Mouse (Mus musculus): ENCODE results near the gene Slc4a1ap. TPM values are rescaled to one million over a fixed set of nuclear protein-coding genes. Genes with fewer than 3 reads are reported as not detected.
"Not testable (repeated sequence)": the region's sequence is repeated elsewhere in the genome, so short reads cannot be mapped to it uniquely, and the experiment has no call there.

The Slc4a1ap gene
- polyA plus RNA-seq, 1 experiment from 2014 or later, result 20.4 TPM

DNA sequence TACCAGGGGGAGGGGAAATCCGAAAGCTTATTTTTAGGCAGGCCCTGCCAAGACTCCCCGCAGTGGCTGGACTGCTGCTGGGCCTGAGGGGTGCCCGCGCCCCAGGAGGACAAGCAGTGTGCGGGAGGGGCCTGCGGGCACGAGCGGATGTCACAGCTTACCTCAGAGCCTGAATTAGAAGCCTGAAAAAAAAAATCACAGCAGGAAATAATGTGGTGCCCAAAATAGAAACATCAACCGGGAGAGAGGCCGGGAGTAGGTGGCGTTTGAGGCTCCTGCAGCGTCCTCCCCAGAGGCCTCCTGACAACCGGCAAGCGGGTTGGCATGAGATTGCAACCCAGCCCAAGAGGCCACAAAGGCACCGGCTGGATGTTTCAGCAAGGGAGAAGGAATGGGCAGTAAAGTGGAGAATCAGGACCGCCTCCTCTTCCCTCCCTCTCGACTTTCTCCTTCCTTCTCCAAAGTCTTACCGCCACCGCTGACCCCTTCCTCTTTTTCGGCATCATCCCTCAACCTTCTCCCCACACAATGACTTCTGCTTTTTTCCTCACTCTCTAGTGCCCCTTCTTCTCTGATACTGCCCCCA, 44.3 kb downstream of the Slc4a1ap start:
- whole genome bisulfite sequencing (ENCODE audit: insufficient replicate concordance), result 8% methylated on average over 20 of the region's 20 CpGs

DNA sequence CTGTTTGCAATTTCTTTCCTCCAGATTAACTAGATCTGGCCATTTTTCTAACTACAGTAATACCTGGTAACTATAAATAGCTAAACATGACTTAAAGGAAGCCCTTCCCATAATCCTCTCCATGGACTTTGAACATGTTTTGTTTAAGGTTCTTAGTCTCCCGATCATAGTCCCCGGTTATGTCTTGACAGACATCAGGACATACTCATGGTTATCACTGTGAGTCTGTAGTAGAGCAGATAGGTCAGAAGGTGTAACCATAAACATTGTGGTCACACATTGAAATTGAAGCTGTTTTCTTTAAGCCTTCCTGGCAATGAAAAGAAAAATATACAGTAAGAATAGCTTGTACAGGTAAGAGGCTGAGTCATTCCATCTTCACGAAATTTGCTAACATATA, 46.9 kb downstream of the Slc4a1ap start:
- no peak overlapping the region for H3K27ac ChIP-seq
- H3K36me3 ChIP-seq, result no peaks in the 10 kb centered on the region
- H3K27me3 ChIP-seq (replicated peaks), result peaks cover 18% of the 10 kb centered on the region
- no peak overlapping the region for H3K4me2 ChIP-seq
- peaks cover 10% of the 10 kb centered on the region; the same call in 1 of the 2 replicates for H3K4me1 ChIP-seq
- no peak overlapping the region for H3K9ac ChIP-seq
- H3K4me3 ChIP-seq, result no peak overlapping the region
- H3K9me3 ChIP-seq (replicated peaks), result no peaks in the 10 kb centered on the region
- 71% methylated on average over 3 of the region's 3 CpGs for WGBS (ENCODE audit: insufficient replicate concordance)
- ATAC-seq, result no peak

More for the DNA sequence above, 44.3 kb downstream of the Slc4a1ap start:
- Histone ChIP-seq H3K4me1 (peaks cover 10% of the 10 kb centered on the region; the same call in 1 of the 2 replicates), H3K27ac (no peak overlapping the region), H3K9ac (no peak overlapping the region), H3K27me3 (replicated peaks) (peaks cover 18% of the 10 kb centered on the region), H3K4me2 (peak overlapping the region; percentile 32), H3K36me3 (no peaks in the 10 kb centered on the region), H3K9me3 (replicated peaks) (no peaks in the 10 kb centered on the region), H3K4me3 (no peak overlapping the region; the same call in 1 of the 2 replicates)
- no peak for ATAC-seq

DNA sequence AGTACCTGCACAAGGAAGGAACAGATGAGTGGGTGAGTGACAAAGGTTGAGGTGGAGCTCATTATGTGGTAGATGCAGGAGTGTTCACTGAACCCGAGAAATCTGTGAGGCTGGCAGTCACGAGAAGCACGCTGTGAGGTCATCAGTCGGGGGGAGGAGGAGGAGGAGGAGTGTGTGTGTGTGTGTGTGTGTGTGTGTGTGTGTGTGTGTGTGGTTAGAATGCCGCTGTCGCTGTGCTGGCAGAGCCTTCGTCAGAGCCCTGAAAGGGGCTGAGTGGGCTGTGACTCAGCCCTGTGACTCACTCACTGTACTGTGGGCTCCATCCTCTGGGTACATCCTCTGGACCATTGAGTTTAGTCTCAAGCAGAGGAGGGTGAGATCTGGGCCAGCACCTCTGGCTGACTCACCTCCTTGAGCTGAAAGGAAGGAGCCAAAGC, 49.8 kb downstream of the Slc4a1ap start:
- H3K4me3 ChIP-seq, result no peak overlapping the region
- no peak overlapping the region for H3K4me2 ChIP-seq
- H3K9me3 ChIP-seq (replicated peaks), result no peaks in the 10 kb centered on the region
- ATAC-seq, result no peak
- 64% methylated on average over 7 of the region's 7 CpGs for WGBS (ENCODE audit: insufficient replicate concordance)
- H3K27me3 ChIP-seq (replicated peaks), result peaks cover 8% of the 10 kb centered on the region
- H3K4me1 ChIP-seq, result peaks cover 1% of the 10 kb centered on the region; the same call in 1 of the 2 replicates
- H3K9ac ChIP-seq, result no peak overlapping the region
- H3K27ac ChIP-seq, result no peak overlapping the region
- H3K36me3 ChIP-seq, result no peaks in the 10 kb centered on the region

DNA sequence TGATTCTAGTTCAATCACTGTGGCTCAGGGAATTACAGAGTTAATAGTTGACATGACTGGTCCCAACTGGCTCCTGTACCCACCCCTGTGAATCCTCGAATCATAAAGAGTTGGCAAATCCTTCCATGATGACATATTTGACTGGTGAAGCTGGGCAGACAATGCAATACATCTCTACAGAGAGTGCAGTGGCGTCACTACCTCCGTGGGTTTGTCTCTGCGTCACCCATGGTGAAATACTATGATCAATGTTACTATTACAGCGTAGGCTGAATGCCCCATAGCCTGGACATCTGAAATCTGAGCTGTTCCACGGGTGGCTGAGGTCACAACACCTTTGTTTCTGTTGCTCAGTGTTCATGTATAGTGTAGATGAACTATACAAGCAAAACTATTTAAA, 54.5 kb downstream of the Slc4a1ap start:
- Histone ChIP-seq H3K4me3 (no peak overlapping the region), H3K9ac (no peak overlapping the region), H3K27ac (no peak overlapping the region), H3K4me1 (no peaks in the 10 kb centered on the region), H3K4me2 (no peak overlapping the region), H3K9me3 (replicated peaks) (no peaks in the 10 kb centered on the region), H3K36me3 (no peaks in the 10 kb centered on the region), H3K27me3 (replicated peaks) (no peaks in the 10 kb centered on the region)
- WGBS (ENCODE audit: insufficient replicate concordance), result 57% methylated on average over 6 of the region's 6 CpGs
- no peak for ATAC-seq

DNA sequence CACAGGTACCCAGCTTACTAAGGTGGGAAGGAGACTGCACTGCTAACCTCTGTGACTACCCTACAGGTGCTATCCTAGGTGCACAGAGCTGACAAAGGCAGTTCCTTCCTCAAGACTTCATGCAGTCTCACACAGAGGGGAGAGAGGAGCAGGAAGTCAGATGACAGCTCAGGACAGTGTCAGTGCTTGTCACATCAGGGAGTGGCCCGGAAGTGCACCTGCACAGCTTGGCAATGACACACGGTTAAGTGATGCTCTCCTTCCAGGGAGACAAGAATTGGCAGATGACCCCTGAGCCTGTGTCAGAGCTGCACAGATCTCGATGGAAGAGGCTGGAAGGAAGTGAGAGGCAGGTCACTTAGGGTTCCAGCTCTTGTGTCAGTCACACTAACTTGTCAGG, 55.1 kb downstream of the Slc4a1ap start:
- Histone ChIP-seq H3K9me3 (replicated peaks) (no peaks in the 10 kb centered on the region), H3K27ac (no peak overlapping the region), H3K27me3 (replicated peaks) (no peaks in the 10 kb centered on the region), H3K36me3 (no peaks in the 10 kb centered on the region), H3K9ac (no peak overlapping the region), H3K4me1 (no peaks in the 10 kb centered on the region), H3K4me2 (no peak overlapping the region), H3K4me3 (no peak overlapping the region)
- 38% methylated on average over 3 of the region's 3 CpGs for WGBS (ENCODE audit: insufficient replicate concordance)
- ATAC-seq, result no peak

DNA sequence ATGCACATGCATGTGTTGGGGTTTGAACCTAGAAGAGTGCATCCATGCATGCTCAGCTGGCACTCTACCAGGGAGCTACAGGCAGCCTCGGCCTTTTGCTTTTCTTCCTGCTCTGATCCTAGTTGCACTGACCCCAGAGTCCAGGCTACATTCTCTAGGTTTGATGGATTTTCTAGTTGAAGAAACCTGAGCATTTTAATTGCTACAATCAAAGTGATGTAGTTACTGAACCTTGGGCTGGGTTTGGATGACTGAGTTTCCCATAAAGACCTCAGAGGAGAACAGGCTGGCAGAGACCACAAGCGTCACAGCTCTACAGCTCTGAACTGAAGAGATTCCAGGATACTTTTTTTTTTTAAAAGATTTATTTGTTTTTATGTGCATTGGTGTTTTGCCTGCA, 56.5 kb downstream of the Slc4a1ap start:
- no peaks in the 10 kb centered on the region for H3K4me1 ChIP-seq
- no peaks in the 10 kb centered on the region for H3K27me3 ChIP-seq (replicated peaks)
- no peak overlapping the region for H3K9ac ChIP-seq
- no peak overlapping the region for H3K27ac ChIP-seq
- H3K4me2 ChIP-seq, result no peak overlapping the region
- 82% methylated on average over 2 of the region's 2 CpGs for WGBS (ENCODE audit: insufficient replicate concordance)
- H3K4me3 ChIP-seq, result no peak overlapping the region
- ATAC-seq, result no peak
- no peaks in the 10 kb centered on the region for H3K9me3 ChIP-seq (replicated peaks)
- no peaks in the 10 kb centered on the region for H3K36me3 ChIP-seq

DNA sequence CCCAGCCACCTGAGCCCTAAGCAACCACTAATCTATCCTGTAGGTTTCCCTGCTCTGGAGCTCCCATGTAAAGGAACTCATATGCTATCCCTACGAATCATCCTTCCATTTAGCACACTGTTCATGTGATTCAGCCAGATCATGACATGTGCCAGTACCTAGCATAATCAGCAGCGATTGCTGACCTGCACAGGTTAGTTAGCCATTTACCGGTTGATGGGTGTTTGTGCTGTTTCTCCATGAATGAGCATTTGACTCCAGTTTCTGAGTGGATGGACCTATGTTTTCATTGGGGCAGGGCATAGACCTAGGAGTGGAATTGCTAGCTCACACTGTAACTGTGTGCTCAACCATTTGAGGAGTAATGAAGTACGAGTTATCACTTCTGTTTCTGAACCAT, 58.7 kb downstream of the Slc4a1ap start:
- no peak overlapping the region for H3K27ac ChIP-seq
- H3K9me3 ChIP-seq (replicated peaks), result peaks cover 7% of the 10 kb centered on the region
- WGBS (ENCODE audit: insufficient replicate concordance), result 66% methylated on average over 4 of the region's 4 CpGs
- no peak overlapping the region for H3K4me2 ChIP-seq
- no peaks in the 10 kb centered on the region for H3K4me1 ChIP-seq
- ATAC-seq, result no peak
- H3K27me3 ChIP-seq (replicated peaks), result no peaks in the 10 kb centered on the region
- no peak overlapping the region for H3K9ac ChIP-seq
- H3K36me3 ChIP-seq, result no peaks in the 10 kb centered on the region
- no peak overlapping the region for H3K4me3 ChIP-seq

DNA sequence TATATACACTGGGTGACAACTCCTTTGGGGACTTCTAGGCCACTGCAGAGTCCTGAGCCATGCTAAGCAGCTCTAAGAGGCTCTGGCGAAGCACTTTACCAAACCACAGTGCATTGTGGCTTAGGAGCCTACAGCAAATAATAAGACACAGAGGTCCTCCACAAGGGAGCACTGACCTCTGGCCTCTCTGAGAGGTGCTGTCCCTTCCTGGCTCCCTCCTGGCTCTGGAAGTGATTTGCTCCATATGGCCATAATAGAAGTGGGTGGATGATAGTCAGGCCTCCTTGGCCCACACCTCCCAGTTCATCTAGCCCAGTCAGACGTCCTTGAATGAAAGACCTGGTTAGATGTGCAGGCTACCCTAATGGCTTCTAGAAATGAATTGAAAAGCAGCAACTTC, 61.2 kb downstream of the Slc4a1ap start:
- no peaks in the 10 kb centered on the region for H3K36me3 ChIP-seq
- no peak for ATAC-seq
- no peaks in the 10 kb centered on the region for H3K4me1 ChIP-seq
- H3K4me3 ChIP-seq, result no peak overlapping the region
- H3K4me2 ChIP-seq, result no peak overlapping the region
- H3K27ac ChIP-seq, result no peak overlapping the region
- 67% methylated on average over 2 of the region's 2 CpGs for WGBS (ENCODE audit: insufficient replicate concordance)
- H3K27me3 ChIP-seq (replicated peaks), result no peaks in the 10 kb centered on the region
- peaks cover 7% of the 10 kb centered on the region for H3K9me3 ChIP-seq (replicated peaks)
- H3K9ac ChIP-seq, result no peak overlapping the region

DNA sequence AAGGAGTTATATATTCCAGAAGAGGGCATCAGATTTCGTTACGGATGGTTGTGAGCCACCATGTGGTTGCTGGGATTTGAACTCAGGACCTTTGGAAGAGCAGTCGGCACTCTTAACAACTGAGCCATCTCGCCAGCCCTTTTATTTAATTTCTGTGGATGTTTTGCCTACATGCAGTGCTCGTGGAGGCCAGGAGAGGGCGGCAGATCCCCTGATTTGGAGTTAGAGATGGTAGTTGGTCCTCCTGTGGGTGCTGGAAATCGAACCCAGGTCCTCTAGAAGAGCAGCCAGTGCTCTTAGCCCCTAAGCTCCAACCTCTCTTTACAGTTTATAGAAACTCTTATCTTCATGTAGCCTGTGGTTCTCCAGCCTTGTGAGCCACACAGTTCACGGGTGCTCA, 61.9 kb downstream of the Slc4a1ap start:
- WGBS (ENCODE audit: insufficient replicate concordance), result 65% methylated on average over 8 of the region's 8 CpGs
- H3K36me3 ChIP-seq; ATAC-seq; H3K4me2 ChIP-seq; H3K27me3 ChIP-seq (replicated peaks); H3K9ac ChIP-seq; H3K9me3 ChIP-seq (replicated peaks); H3K4me1 ChIP-seq; H3K4me3 ChIP-seq; H3K27ac ChIP-seq: not testable (repeated sequence)

DNA sequence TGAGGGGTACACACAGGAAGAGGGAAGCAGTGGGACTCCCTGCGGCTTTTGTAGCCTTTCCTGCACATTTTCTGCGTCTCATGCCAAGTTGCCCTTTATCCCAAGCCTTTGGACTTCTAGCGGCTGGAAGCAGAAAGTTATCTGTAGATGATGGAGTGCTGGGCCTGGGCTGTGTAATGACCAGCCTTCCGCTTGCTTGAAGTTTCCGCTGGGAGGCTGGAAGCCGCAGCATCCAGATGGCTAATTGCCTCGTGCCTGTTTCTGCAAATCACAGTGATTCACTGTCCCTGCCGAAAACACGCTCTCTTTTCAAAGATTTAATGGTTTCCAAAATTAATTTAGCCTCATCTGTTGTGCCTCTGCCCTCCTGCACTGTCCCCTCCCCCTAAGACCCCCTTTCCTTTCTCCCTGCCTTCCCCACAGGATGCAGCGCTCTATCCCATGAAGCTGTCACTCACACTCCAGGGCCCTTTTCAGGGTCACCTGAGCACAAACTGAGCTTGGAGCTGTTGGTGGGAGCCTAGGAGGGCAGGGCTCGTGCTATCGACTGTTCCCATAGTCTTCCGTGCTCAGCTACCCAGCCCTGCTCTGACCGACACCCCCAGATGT, 63.0 kb downstream of the Slc4a1ap start:
- Histone ChIP-seq H3K9me3 (replicated peaks) (peaks cover 7% of the 10 kb centered on the region), H3K36me3 (no peaks in the 10 kb centered on the region), H3K9ac (no peak overlapping the region), H3K4me3 (no peak overlapping the region), H3K27me3 (replicated peaks) (no peaks in the 10 kb centered on the region), H3K4me1 (no peaks in the 10 kb centered on the region), H3K27ac (no peak overlapping the region), H3K4me2 (no peak overlapping the region)
- 75% methylated on average over 14 of the region's 14 CpGs for WGBS (ENCODE audit: insufficient replicate concordance)
- ATAC-seq, result no peak

DNA sequence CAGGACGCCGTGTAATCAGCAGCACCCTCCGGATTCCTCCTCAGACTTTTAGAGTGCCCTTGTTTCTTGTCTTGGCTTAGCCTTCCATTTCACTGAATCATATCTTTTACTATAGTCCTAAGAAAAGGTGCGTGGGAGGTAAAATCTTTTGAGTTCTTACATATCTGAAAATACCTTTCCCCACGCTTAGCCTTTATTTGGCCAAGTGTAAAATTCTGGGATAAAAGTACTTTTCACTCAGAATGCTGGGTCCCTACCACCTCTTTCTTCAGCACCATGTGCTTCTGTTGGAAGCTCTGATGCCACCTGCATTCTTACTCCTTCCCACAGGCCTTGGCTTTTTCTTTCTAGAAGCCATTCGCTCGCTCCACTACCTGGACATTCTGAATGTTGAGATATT, 64.3 kb downstream of the Slc4a1ap start:
- Histone ChIP-seq H3K36me3 (no peaks in the 10 kb centered on the region), H3K9me3 (replicated peaks) (peaks cover 7% of the 10 kb centered on the region), H3K27me3 (replicated peaks) (no peaks in the 10 kb centered on the region), H3K4me2 (no peak overlapping the region), H3K4me3 (no peak overlapping the region), H3K27ac (no peak overlapping the region), H3K4me1 (no peaks in the 10 kb centered on the region), H3K9ac (no peak overlapping the region)
- no peak for ATAC-seq
- WGBS (ENCODE audit: insufficient replicate concordance), result 74% methylated on average over 7 of the region's 7 CpGs

DNA sequence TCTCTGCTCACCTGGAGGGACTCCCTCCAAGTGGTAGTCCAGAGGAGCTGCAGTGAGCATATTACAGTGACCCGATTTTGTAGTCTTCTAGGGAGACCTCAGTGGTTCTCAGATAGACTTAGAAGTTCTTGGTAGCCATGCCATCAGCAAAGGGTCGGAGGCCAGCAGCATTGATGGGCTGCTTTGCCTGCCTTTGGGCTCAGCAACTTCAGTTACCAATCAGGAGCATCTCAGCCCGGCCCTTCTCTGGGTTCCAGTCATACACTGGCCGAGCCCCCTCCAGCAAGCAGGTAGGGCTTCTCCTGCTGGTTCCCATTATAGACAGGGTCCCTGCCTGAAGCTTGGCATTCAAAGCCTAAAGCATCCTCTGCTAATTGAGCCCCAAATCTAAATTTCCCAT, 69.1 kb downstream of the Slc4a1ap start:
- Histone ChIP-seq H3K9ac (no peak overlapping the region), H3K9me3 (replicated peaks) (no peaks in the 10 kb centered on the region), H3K4me1 (peaks cover 19% of the 10 kb centered on the region), H3K27me3 (replicated peaks) (no peaks in the 10 kb centered on the region), H3K4me2 (peak overlapping the region; percentile 78), H3K4me3 (no peak overlapping the region), H3K27ac (no peak overlapping the region), H3K36me3 (no peaks in the 10 kb centered on the region)
- ATAC-seq, result no peak
- WGBS (ENCODE audit: insufficient replicate concordance), result 58% methylated on average over 4 of the region's 4 CpGs

All from liver, embryonic 12.5 days (tissue).